Mouse (Mus musculus) gonadal fat pad, adult 2 months (tissue): ENCODE results near the gene Tmbim4. TPM values are rescaled to one million over a fixed set of nuclear protein-coding genes. Genes with fewer than 3 reads are reported as not detected.
"Not testable (repeated sequence)": the region's sequence is repeated elsewhere in the genome, so short reads cannot be mapped to it uniquely, and the experiment has no call there.

Experiments used
- DNase-seq: peaks from one replicate; pipeline ENCODE4 v3.0.0-alpha.2; 2012; ENCODE audit warnings: low read depth
- polyA plus RNA-seq: library from polyadenylated mRNA; depleted of rRNA; stranded (reverse); fragments of >200 nt; gene quantifications from 2 replicates; pipeline ENCODE4 v1.2.3, GENCODE M21; 2012

Tmbim4 gene
- polyA plus RNA-seq, 1 experiment: 604 TPM

GRCm38 (mm10) chr10:120197061-120197835 is 4.1 kb upstream of the Tmbim4 start:
- DNase-seq: no peak

GRCm38 (mm10) chr10:120201961-120202402 is 592 bp downstream of the Tmbim4 start, which contains the start of gene Irak3:
TSS of gene Irak3 (minus strand) at chr10:120202130.
- no peak for DNase-seq

GRCm38 (mm10) chr10:120202467-120203250 is 1.3 kb downstream of the Tmbim4 start:
- no peak for DNase-seq

GRCm38 (mm10) chr10:120204591-120205210 is 3.3 kb downstream of the Tmbim4 start:
- DNase-seq: no peak

GRCm38 (mm10) chr10:120208015-120208414 is 6.6 kb downstream of the Tmbim4 start:
- DNase-seq: no peak

GRCm38 (mm10) chr10:120208575-120209538 is 7.5 kb downstream of the Tmbim4 start:
- no peak for DNase-seq

- no peak for DNase-seq
Observed at GRCm38 (mm10) chr10:120209539-120209925, 8.1 kb downstream of the Tmbim4 start.

- no peak for DNase-seq
Observed at GRCm38 (mm10) chr10:120210096-120210495, 8.7 kb downstream of the Tmbim4 start.

- not testable (repeated sequence) for DNase-seq
Observed at GRCm38 (mm10) chr10:120217099-120217498, 15.7 kb downstream of the Tmbim4 start.

- DNase-seq: no peak
Observed at GRCm38 (mm10) chr10:120218996-120219395, 17.6 kb downstream of the Tmbim4 start.

GRCm38 (mm10) chr10:120219578-120220359 is 18.4 kb downstream of the Tmbim4 start:
- DNase-seq: no peak

- no peak for DNase-seq
Observed at GRCm38 (mm10) chr10:120220776-120221175, 19.4 kb downstream of the Tmbim4 start.

GRCm38 (mm10) chr10:120226871-120227661 is 25.7 kb downstream of the Tmbim4 start, which contains the start of gene Llph:
TSS of gene Llph (plus strand) at chr10:120227070.
- DNase-seq: no peak

GRCm38 (mm10) chr10:120231718-120232117 is 30.3 kb downstream of the Tmbim4 start:
- DNase-seq: no peak

- DNase-seq: no peak
Observed at GRCm38 (mm10) chr10:120233655-120234367, 32.4 kb downstream of the Tmbim4 start.

GRCm38 (mm10) chr10:120236855-120237254 is 35.5 kb downstream of the Tmbim4 start:
- DNase-seq: no peak

GRCm38 (mm10) chr10:120238241-120238640 is 36.9 kb downstream of the Tmbim4 start:
- no peak for DNase-seq

- no peak for DNase-seq
Observed at GRCm38 (mm10) chr10:120239476-120239875, 38.1 kb downstream of the Tmbim4 start.

GRCm38 (mm10) chr10:120242421-120242820 is 41.0 kb downstream of the Tmbim4 start:
- no peak for DNase-seq
